Mouse (Mus musculus): ENCODE results near the gene Tff1. TPM values are rescaled to one million over a fixed set of nuclear protein-coding genes. Genes with fewer than 3 reads are reported as not detected.

Tff1 gene
- not detected for polyA plus RNA-seq (2014; fragmentation: Illumina TruSeq; extraction: RNeasy Lipid Tissue Mini Kit (QIAGEN cat#74804); ENCODE audit: insufficient read depth, low read depth, low replicate concordance)

GRCm38 (mm10) chr17:31165127-31165526 lies at the start of gene Tff1:
Gene Tff1 (minus strand): TSS chr17:31165277.

DNA sequence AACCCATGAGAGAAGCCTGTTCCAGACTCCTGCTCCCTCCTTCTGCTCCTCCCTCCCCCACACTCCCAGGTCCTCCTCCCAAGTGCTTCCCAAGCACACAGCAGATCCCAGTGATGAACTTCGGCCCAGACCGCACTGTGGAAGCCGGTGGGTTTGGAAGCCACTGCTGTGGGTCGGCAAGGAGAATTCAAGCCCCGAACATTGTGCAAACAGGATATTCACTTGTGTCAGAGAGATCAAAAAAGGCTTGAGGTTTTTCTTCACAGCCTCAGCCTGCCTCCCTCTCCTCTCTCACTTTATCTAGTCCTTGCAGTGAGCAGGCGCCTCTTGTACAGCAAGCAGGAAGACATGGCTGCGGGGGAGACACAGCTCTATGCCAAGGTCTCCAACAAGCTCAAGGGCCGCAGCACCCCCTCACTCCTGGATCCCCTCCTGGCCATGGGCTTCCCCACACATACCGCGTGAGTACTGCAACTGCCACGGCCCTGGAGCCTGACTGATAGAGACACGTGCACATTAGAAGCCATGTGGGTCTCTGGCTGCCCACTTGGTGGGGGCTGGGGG lies 42.8 kb upstream of the Tff1 start, which contains the start of gene Ubash3a:
Gene Ubash3a, plus strand, starts transcription at position 103 of the 564 bp plus-strand sequence.

GRCm38 (mm10) chr17:31198877-31199276 lies 33.8 kb upstream of the Tff1 start, which contains the start of gene Tmprss3:
Gene Tmprss3 (minus strand): TSS chr17:31198977.

DNA sequence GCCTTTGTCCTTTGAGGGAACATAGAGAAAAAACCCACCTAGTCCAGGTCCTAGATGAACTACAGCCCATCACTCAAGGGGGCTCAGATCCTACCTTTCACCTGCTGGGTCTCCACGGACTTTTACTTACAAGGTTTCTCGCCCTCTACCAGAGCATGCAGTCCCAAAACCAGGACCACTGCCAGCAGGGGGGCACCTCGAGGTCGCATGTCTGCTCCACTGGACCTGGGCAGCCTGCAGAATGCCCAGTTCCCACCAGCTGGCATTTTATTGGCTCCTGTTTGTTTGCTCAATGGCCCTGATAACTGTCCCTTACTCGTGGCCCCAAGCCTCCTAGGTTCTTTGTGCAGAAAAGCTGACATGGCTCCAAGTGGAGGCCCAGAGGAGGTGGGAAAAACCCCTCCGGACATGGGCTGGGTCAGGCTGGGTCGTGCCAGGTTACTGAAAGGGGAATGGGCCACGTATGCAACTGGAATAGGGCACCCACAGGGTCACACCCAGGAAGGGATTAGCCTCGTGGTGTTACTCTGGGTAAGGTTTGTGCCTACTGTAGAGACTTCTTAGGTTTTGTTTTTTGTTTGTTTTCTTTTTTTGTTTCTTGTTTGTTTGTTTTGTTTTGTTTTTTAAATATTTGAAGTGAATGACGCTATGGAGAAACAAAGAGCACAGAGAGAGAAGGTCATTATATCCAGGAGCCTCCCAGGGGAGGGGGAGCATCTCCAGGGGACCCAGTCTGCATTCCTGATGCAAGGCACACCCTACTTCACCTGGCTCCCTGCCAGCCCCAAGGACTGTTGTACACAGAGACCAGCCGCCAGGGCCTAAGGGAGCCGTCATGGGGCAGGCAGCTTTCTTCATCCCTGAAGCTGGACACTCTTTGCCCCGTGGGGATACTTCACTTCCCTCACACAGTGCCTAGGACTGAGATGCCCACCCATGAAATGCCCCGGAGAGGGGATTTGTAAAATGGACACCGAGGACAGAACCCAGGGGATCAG lies 20.7 kb downstream of the Tff1 start, which contains the start of gene Tff2:
Gene Tff2, minus strand, starts transcription at position 243 of the 998 bp plus-strand sequence.

DNA sequence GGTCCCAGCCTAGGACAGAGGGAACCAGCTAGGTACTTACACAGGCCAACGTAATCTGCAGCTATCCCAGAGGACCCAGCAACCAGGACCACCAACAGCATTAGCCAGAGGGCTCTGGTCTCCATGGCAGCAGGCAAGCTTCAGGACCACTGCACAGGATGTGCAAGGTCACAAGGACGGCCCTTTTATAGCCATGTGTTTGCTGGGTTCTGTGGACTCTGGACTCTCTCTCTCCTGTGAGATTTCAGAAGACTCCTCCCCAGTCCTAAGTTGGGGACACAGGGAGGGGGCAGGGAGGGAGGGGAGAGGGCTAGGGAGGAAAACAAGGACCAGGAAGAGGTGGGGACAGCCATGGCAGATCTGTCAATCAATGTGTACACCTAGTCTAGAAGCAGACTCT lies 35.6 kb downstream of the Tff1 start, which contains the start of gene Tff3:
Gene Tff3, minus strand, starts transcription at position 195 of the 400 bp plus-strand sequence.

Other genes with a start within 250 kb of the Tff1 start
- not detected for gene Umodl1, start 210.6 kb downstream of the Tff1 start, polyA plus RNA-seq (2014; fragmentation: Illumina TruSeq; extraction: RNeasy Lipid Tissue Mini Kit (QIAGEN cat#74804); ENCODE audit: insufficient read depth, low read depth, low replicate concordance)
- 16.4 TPM for gene Abcg1, start 107.6 kb downstream of the Tff1 start, polyA plus RNA-seq (2014; fragmentation: Illumina TruSeq; extraction: RNeasy Lipid Tissue Mini Kit (QIAGEN cat#74804); ENCODE audit: insufficient read depth, low read depth, low replicate concordance)
- not detected for gene Tff3, start 35.6 kb downstream of the Tff1 start, polyA plus RNA-seq (2014; fragmentation: Illumina TruSeq; extraction: RNeasy Lipid Tissue Mini Kit (QIAGEN cat#74804); ENCODE audit: insufficient read depth, low read depth, low replicate concordance)
- gene Tff2, start 21.0 kb downstream of the Tff1 start, polyA plus RNA-seq (2014; fragmentation: Illumina TruSeq; extraction: RNeasy Lipid Tissue Mini Kit (QIAGEN cat#74804); ENCODE audit: insufficient read depth, low read depth, low replicate concordance) = 32.1 TPM
- not detected for gene Tmprss3, start 33.7 kb upstream of the Tff1 start, polyA plus RNA-seq (2014; fragmentation: Illumina TruSeq; extraction: RNeasy Lipid Tissue Mini Kit (QIAGEN cat#74804); ENCODE audit: insufficient read depth, low read depth, low replicate concordance)
- gene Ubash3a, start 42.6 kb upstream of the Tff1 start, polyA plus RNA-seq (2014; fragmentation: Illumina TruSeq; extraction: RNeasy Lipid Tissue Mini Kit (QIAGEN cat#74804); ENCODE audit: insufficient read depth, low read depth, low replicate concordance) = 1.0 TPM
- gene Rsph1, start 112.1 kb upstream of the Tff1 start, polyA plus RNA-seq (2014; fragmentation: Illumina TruSeq; extraction: RNeasy Lipid Tissue Mini Kit (QIAGEN cat#74804); ENCODE audit: insufficient read depth, low read depth, low replicate concordance) = 38.6 TPM
- gene Slc37a1, start 121.5 kb upstream of the Tff1 start, polyA plus RNA-seq (2014; fragmentation: Illumina TruSeq; extraction: RNeasy Lipid Tissue Mini Kit (QIAGEN cat#74804); ENCODE audit: insufficient read depth, low read depth, low replicate concordance) = 14.7 TPM
- 37.4 TPM for gene Pde9a, start 220.9 kb upstream of the Tff1 start, polyA plus RNA-seq (2014; fragmentation: Illumina TruSeq; extraction: RNeasy Lipid Tissue Mini Kit (QIAGEN cat#74804); ENCODE audit: insufficient read depth, low read depth, low replicate concordance)